9 mouse cellular contexts compared by ENCODE assay signal in genomic region chr19:46622659-46623193, GRCm38 (mm10). TPM values are rescaled to one million over a fixed set of nuclear protein-coding genes. Genes with fewer than 3 reads are reported as not detected.
DNase-seq lines count a peak whose midpoint lies in the region; ATAC-seq and TF ChIP-seq lines count a peak whose summit lies in the region.
"Had no signal": no experiment of that assay in that cellular context is flagged by ENCODE, and none has a peak within 500 bp of the region (broad histone marks: within the 10 kb centered on the region; RNA-seq: fewer than 3 reads in every experiment).

No protein-coding gene starts in this region.

- H3K4me2 ChIP-seq in neural tube, embryonic 11.5 days (ENCODE audit: low read depth) = peak overlapping the region; percentile 48
- H3K4me2 ChIP-seq in heart, embryonic 16.5 days (ENCODE audit: low read depth, low read length) = peak overlapping the region; percentile 85
- peak overlapping the region; percentile 8; the same call in 1 of the 2 replicates for H3K4me2 ChIP-seq in liver, embryonic 14.5 days (ENCODE audit: low read depth)

- no peak for TF ChIP-seq CTCF in liver, embryonic 14.5 days (IDR thresholded peaks at IDR 0.05; ENCODE audit: low read depth)

- peaks cover 2% of the 10 kb centered on the region; the same call in 1 of the 2 replicates for H3K36me3 ChIP-seq in neural tube, embryonic 11.5 days (ENCODE audit: control insufficient read depth, insufficient read depth, low read length)
- H3K36me3 ChIP-seq in heart, embryonic 16.5 days (ENCODE audit: control insufficient read depth, insufficient read depth) = peaks cover 7% of the 10 kb centered on the region
- H3K36me3 ChIP-seq in liver, embryonic 14.5 days (replicated peaks; ENCODE audit: control insufficient read depth, insufficient read depth, low read depth) = no peaks in the 10 kb centered on the region

- no peaks in the 10 kb centered on the region for H3K27me3 ChIP-seq in neural tube, embryonic 11.5 days (ENCODE audit: control insufficient read depth, insufficient read depth, low read length)
- H3K27me3 ChIP-seq in heart, embryonic 16.5 days (ENCODE audit: control insufficient read depth, insufficient read depth, low read length) = no peaks in the 10 kb centered on the region
- H3K27me3 ChIP-seq in liver, embryonic 14.5 days (ENCODE audit: control insufficient read depth, insufficient read depth, low read length) = no peaks in the 10 kb centered on the region

- H3K9ac ChIP-seq in neural tube, embryonic 11.5 days (ENCODE audit: low read length) = peak overlapping the region; percentile 31
- peak overlapping the region; percentile 88 for H3K9ac ChIP-seq in heart, embryonic 16.5 days (ENCODE audit: low read length)
- no peak overlapping the region for H3K9ac ChIP-seq in liver, embryonic 14.5 days (replicated peaks)

- TF ChIP-seq EP300 in liver, embryonic 14.5 days (IDR thresholded peaks at IDR 0.05; ENCODE audit: low read depth) = no peak

- no peak for ATAC-seq in neural tube, embryonic 11.5 days (ENCODE audit: insufficient read depth, low FRiP score, low TSS enrichment)
- ATAC-seq in heart, embryonic 16.5 days (replicated peaks; ENCODE audit: extremely low read depth, insufficient read depth, low FRiP score) = no peak
- ATAC-seq in liver, embryonic 14.5 days (ENCODE audit: insufficient read depth) = no peak
- ATAC-seq in erythroid progenitor cell, adult 5-6 weeks (replicated peaks; ENCODE audit: low FRiP score, poor library complexity, severe bottlenecking) = no peak

- H3K9me3 ChIP-seq in neural tube, embryonic 11.5 days (ENCODE audit: control insufficient read depth, low read length) = no peaks in the 10 kb centered on the region
- no peaks in the 10 kb centered on the region for H3K9me3 ChIP-seq in heart, embryonic 16.5 days (replicated peaks; ENCODE audit: control insufficient read depth, low read length)
- no peaks in the 10 kb centered on the region for H3K9me3 ChIP-seq in liver, embryonic 14.5 days (ENCODE audit: control insufficient read depth, low read length)

- WGBS in neural tube, embryonic 11.5 days = 41% methylated on average over 12 of the region's 12 CpGs
- WGBS in heart, embryonic 16.5 days = 15% methylated on average over 12 of the region's 12 CpGs
- 45% methylated on average over 12 of the region's 12 CpGs for WGBS in liver, embryonic 14.5 days (ENCODE audit: insufficient replicate concordance)

- peaks cover 47% of the 10 kb centered on the region for H3K4me1 ChIP-seq in neural tube, embryonic 11.5 days (ENCODE audit: control insufficient read depth, insufficient read depth, low read length)
- H3K4me1 ChIP-seq in heart, embryonic 16.5 days (ENCODE audit: control insufficient read depth, insufficient read depth, low read length) = peaks cover 81% of the 10 kb centered on the region
- peaks cover 0 to 2% of the 10 kb centered on the region in 2 experiments; a peak in 1 of 4 replicates for H3K4me1 ChIP-seq in liver, embryonic 14.5 days (replicated peaks; ENCODE audit: control insufficient read depth in 2 of 2, insufficient read depth in 2 of 2, low read length in 1 of 2)

- DNase-seq in neural tube, embryonic 11.5 days (ENCODE audit: low spot score) = no peak
- DNase-seq in neural tube, embryonic 10.5 days (ENCODE audit: extremely low spot score, low spot score) = no peak
- no peak for DNase-seq in liver, embryonic 14.5 days (ENCODE audit: low read depth in 3 of 3, low spot score in 3 of 3)
- DNase-seq in urinary bladder, postnatal 10 days (ENCODE audit: low spot score) = no peak
- no peak for DNase-seq in spleen, adult 18-20 months

- H3K27ac ChIP-seq in neural tube, embryonic 11.5 days (ENCODE audit: low read depth, low read length) = peak overlapping the region; percentile 77
- H3K27ac ChIP-seq in heart, embryonic 16.5 days (ENCODE audit: low read length) = peak overlapping the region; percentile 99
- H3K27ac ChIP-seq in liver, embryonic 14.5 days = no peak overlapping the region

- H3K4me3 ChIP-seq in neural tube, embryonic 11.5 days (ENCODE audit: low read depth, low read length) = peak overlapping the region; percentile 19
- H3K4me3 ChIP-seq in heart, embryonic 16.5 days (ENCODE audit: low read length) = peak overlapping the region; percentile 68
- no peak overlapping the region for H3K4me3 ChIP-seq in liver, embryonic 14.5 days (ENCODE audit: insufficient read depth in 1 of 2, low read depth in 2 of 2, low read length in 2 of 2)

RNA-seq across cellular contexts. Expression of gene Wbp1l, which starts 23.8 kb away (rescaled TPM):
- 41.6 and 48.8 TPM in 2 replicates for polyA plus RNA-seq in neural tube, embryonic 11.5 days (2014; fragmentation: Nextera tagmentation; extraction: Ambion mirVana)
- 60.5 and 63.3 TPM in 2 replicates for polyA plus RNA-seq in heart, embryonic 16.5 days (2015; fragmentation: Nextera tagmentation; extraction: Ambion mirVana)
- 10.6 and 10.7 TPM in 2 replicates for polyA plus RNA-seq in liver, embryonic 14.5 days (2012; rRNA removed)
- polyA plus RNA-seq in liver, embryonic 14.5 days (2014; fragmentation: Nextera tagmentation; extraction: Ambion mirVana) = 9.8 and 11.8 TPM in 2 replicates
- 5.0 and 8.8 TPM in 2 replicates for total RNA-seq in erythroid progenitor cell, adult 5-6 weeks (2015; ENCODE audit: low replicate concordance)
- 6.7 and 9.2 TPM in 2 replicates for total RNA-seq in erythroid progenitor cell, adult 5-6 weeks (2017; ENCODE audit: low replicate concordance)

RNA-seq across cellular contexts. Expression of gene Sfxn2, which starts 49.6 kb away (rescaled TPM):
- polyA plus RNA-seq in neural tube, embryonic 11.5 days (2014; fragmentation: Nextera tagmentation; extraction: Ambion mirVana) = 12.7 and 14.1 TPM in 2 replicates
- 10.0 and 11.4 TPM in 2 replicates for polyA plus RNA-seq in heart, embryonic 16.5 days (2015; fragmentation: Nextera tagmentation; extraction: Ambion mirVana)
- 5.8 and 7.4 TPM in 2 replicates for polyA plus RNA-seq in liver, embryonic 14.5 days (2012; rRNA removed)
- 15.0 and 15.9 TPM in 2 replicates for polyA plus RNA-seq in liver, embryonic 14.5 days (2014; fragmentation: Nextera tagmentation; extraction: Ambion mirVana)
- 0.72 and 19.3 TPM in 2 replicates for total RNA-seq in erythroid progenitor cell, adult 5-6 weeks (2015; ENCODE audit: low replicate concordance)
- 0.98 and 5.8 TPM in 2 replicates for total RNA-seq in erythroid progenitor cell, adult 5-6 weeks (2017; ENCODE audit: low replicate concordance)

RNA-seq across cellular contexts. Expression of gene Arl3, which starts 49.7 kb away (rescaled TPM):
- 123 and 131 TPM in 2 replicates for polyA plus RNA-seq in neural tube, embryonic 11.5 days (2014; fragmentation: Nextera tagmentation; extraction: Ambion mirVana)
- 95.6 and 101 TPM in 2 replicates for polyA plus RNA-seq in heart, embryonic 16.5 days (2015; fragmentation: Nextera tagmentation; extraction: Ambion mirVana)
- 14.7 and 27.6 TPM in 2 replicates for polyA plus RNA-seq in liver, embryonic 14.5 days (2012; rRNA removed)
- polyA plus RNA-seq in liver, embryonic 14.5 days (2014; fragmentation: Nextera tagmentation; extraction: Ambion mirVana) = 17.1 and 17.6 TPM in 2 replicates
- total RNA-seq in erythroid progenitor cell, adult 5-6 weeks (2015; ENCODE audit: low replicate concordance) = 4.6 and 15.1 TPM in 2 replicates
- total RNA-seq in erythroid progenitor cell, adult 5-6 weeks (2017; ENCODE audit: low replicate concordance) = 6.7 and 24.4 TPM in 2 replicates

RNA-seq across cellular contexts. Expression of gene Cyp17a1, which starts 50.2 kb away (rescaled TPM):
- polyA plus RNA-seq in neural tube, embryonic 11.5 days (2014; fragmentation: Nextera tagmentation; extraction: Ambion mirVana) = not detected in 2 replicates
- polyA plus RNA-seq in heart, embryonic 16.5 days (2015; fragmentation: Nextera tagmentation; extraction: Ambion mirVana) = 1.00 and 1.7 TPM in 2 replicates
- polyA plus RNA-seq in liver, embryonic 14.5 days (2012; rRNA removed) = 0.06 and 0.08 TPM in 2 replicates
- polyA plus RNA-seq in liver, embryonic 14.5 days (2014; fragmentation: Nextera tagmentation; extraction: Ambion mirVana) = 0.13 and 0.18 TPM in 2 replicates
- total RNA-seq in erythroid progenitor cell, adult 5-6 weeks (2015; ENCODE audit: low replicate concordance) = not detected in 2 replicates
- not detected in 2 replicates for total RNA-seq in erythroid progenitor cell, adult 5-6 weeks (2017; ENCODE audit: low replicate concordance)
- total RNA-seq: common myeloid progenitor, adult 5-6 weeks; layer of hippocampus, postnatal 25 days had no signal

Comparison
In these comparisons a context has a peak if more than half of its experiments do, and no peak if none do; other contexts are left out.
1. H3K4me2 ChIP-seq: peak in every context shown above with its lines; median percentile 85 in heart, embryonic 16.5 days; 48 in neural tube, embryonic 11.5 days; 8 in liver, embryonic 14.5 days.
2. H3K4me3 ChIP-seq: peak in neural tube, embryonic 11.5 days (single experiment) and heart, embryonic 16.5 days (single experiment); none in liver, embryonic 14.5 days (0 of 2).